Mouse (Mus musculus) G1E (cell line): ENCODE results near the gene Spats2.

Source experiments
- CTCF ChIP-seq: IDR thresholded peaks from 2 replicates; pipeline ENCODE4 v1.5.1; 2012; ENCODE audit warnings: low read depth, low read length, inconsistent platforms, mixed read lengths
- GATA1 ChIP-seq: IDR thresholded peaks from 2 replicates; pipeline ENCODE4 v1.6.1; 2012; ENCODE audit warnings: borderline replicate concordance, low read length, inconsistent platforms, mixed read lengths

DNA sequence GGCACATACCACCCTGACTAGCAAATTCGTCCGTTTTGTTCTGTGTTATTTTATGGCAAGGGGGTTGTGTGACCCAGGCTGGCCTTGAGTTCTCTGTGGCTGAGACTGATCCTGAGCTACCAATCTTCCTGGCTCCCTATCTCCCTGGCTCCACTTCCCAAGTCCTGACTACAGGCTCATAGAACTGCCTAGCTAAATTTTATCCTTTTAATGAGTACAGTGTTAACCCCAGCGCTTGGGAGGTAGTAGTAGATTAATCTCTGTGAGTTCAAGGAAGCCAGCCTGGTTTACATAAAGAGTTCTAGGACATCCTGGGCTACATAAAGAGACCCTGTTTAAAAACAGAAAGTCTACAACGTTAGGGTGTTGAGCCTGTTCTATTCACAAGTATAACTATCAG is 13.9 kb upstream of the Spats2 start:
- TF ChIP-seq GATA1 = no peak
- TF ChIP-seq CTCF = no peak
